Mouse (Mus musculus) activated CD4-positive, CD25-positive, alpha-beta regulatory T cell, adult 4 months (primary cell): ENCODE measurements around the gene Scaf4. TPM values are rescaled to one million over a fixed set of nuclear protein-coding genes. Genes with fewer than 3 reads are reported as not detected.

Source experiments
- ATAC-seq: one replicate; pipeline ENCODE4 v1.8.0; 2017
- polyA plus RNA-seq, 2 experiments: library from polyadenylated mRNA; unstranded; fragments of 100-300 nt; shearing (Covaris generic); gene quantifications; one replicate each; pipeline ENCODE4 v1.2.1; 2017

Gene Scaf4
- polyA plus RNA-seq = 1 to 10 TPM; 8.4 to 10.0 TPM

DNA sequence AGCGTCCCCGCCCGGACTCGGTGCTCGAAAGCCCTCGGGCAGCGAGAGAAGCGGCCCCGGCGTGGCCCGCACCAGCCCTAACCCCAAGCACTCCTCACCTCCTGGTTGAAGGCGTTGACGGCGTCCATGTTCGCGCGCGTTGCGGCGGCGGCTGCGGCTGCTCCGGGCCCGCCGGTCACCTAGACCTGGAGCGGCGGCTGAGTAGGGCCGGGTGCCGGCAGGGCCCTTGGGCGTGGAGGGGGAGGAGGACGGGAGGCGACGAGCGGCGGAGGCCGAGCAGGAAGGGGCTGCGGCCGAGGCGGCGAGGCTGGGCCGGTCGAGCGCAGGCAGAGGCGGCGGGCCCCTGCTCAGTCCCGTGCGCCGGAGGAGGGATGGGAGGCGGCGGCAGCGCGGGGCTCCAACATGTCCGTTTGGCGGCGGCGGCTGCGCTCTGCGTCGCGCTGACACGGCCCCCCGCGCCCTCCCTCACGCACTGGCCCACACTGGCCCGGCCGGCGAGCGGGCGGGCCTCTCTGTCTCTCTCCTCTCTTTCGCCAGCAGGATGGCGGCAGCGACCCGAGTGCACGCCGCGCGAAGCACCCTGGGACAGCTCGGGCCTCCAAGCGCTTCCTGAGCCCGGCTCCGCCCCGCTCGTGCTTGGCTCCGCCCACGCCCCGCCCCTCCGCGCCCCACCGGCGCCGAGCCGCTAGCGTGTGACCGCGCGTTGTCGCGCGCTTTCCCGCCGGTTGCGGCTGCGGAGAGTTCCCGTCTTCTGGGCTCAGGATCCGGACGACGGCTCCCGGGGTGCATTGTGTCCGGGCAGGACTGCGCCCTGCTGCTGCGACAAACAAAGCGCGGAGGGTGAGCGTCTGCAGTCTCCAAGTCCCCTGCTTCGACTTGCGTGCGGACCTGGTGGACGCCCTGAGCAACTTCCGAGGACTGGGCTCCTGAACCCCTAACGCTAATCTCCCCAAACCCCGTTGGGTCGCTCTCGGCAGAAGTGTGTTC lies at the start of gene Scaf4:
Gene Scaf4, minus strand, starts transcription at position 599 of the 987 bp plus-strand sequence.
- ATAC-seq = peak; percentile 88

DNA sequence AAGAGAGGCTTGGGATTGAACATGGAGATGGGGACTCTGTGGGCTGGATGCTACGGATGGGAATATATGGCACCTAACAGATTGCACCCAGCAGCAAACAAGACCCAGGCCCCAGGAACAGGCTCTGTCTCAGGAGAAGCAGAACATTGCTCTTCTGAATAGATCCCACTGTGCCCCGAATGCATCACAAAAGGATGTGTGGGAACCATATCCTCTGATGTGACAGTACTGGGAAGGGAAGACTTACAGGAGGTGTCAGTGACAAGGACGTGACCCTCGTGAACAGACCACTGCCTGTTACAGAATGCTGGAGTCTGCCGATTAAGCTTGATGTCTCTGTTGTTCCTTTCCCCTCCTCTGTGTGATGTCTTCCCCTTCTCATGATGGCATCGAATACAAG lies 48.2 kb upstream of the Scaf4 start:
- ATAC-seq = no peak

DNA sequence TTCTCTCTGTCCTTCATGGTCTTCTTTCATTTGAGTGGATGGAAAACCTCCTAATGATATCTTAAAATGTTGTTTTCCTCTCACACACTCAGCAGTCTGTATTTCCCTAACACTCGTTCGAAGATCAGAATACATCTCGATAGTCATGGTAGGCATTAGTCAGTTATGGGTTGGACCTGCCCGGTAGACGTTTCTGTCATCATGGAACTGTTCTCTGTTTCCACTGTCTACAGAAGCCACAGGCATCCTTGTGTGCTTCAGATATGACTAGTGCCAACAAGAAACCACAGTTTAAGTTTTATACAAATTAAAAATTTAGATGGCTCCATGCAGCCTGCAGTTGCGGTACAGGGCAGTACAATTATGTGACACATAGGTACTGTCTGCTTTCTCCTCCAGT lies 46.7 kb upstream of the Scaf4 start:
- peak; percentile 83 for ATAC-seq

DNA sequence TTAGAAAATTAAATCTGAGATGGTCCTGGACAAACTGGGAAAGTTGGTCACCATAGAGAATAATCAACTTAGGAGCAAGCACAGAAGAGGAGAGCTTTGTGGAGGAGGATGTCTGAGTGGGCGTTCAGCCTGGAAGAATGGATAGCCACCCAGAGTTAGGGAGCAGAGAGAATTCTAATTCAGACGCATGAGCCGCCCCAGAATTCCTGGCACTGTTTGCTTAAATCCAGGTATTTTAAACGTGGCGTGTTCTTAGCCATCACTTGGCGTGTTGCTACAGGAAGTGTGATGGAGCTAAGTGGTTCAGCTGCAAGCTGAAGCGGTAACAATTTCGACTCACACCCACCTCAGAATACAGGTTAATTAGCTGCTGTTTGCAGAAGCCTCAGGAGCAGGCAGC lies 45.2 kb upstream of the Scaf4 start:
- ATAC-seq = no peak

DNA sequence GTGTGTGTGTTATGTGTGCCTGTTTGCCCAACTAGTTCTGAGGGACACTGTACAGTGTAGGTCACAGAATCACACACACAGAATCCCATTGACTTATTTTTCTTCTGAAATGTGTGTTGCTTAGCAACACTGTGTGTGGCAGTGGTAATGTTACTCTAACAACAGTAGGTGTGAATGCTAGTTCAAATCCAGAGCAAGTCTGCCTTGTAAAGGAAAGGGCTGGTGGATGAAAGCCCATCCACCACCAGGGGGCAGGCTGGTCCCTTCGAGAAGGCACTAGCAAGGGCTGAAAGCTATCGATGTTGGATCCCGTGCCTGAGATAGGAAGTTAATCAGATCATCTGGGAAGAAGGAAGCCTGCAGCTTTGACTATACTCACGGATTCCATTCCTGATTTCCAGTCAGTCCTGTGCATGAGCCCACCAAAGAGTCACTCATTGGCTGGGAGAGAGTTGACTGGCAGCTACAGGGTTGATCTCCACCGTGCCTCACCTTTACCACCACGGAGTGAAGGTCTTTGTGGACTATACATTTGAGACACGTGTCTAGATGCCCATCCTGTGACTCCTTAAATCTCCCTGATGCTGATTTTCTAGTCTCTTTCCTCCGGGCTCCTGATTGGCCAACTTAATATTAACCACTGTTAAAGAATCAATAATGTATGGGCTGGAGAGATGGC lies 38.7 kb upstream of the Scaf4 start:
- ATAC-seq = peak; percentile 82

DNA sequence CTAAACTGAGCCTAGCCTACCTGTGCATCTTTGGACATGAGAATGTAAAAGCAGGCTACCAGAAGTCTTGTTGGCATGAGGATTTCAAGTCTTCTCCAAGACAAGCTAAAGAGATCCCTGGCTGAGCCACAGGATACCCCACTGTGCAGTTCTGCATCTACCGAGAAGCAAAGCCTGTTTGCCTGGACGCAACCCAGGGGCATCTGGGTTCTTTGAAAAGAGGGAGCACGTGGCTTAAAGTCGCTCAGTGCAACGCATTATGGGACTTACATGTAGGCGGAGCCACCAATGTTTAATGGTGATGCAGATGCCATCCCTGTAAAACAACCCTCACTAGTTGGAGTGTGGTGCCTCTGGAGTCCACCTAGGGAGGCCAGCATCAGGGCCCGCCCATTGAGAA lies 35.0 kb upstream of the Scaf4 start:
- no peak for ATAC-seq

DNA sequence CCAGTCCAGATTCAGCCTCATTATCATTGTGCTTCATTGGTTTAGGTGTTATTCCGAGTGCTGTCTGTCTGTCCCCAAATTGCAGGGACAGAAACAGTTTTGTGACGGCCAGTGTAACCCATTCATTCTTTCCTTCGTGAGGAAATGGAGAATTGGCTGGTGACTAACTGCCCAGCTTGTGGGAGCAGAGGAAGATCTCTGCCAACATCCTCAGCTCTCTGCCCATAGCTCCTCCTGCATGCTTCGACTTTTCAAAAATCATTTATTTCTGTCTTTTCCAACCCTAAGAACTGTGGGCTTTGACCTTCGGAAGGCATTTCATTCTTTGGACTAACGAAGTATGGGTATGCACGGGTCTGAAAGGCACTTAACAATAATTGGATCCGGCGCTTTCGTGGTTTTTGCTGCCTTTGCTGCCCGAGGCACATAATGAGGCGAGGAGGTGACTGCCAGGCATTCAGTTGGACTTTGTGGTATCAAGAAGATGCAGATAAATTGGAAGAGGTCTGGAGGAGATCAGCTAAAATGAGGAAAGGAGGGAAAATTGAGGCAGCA lies 34.1 kb upstream of the Scaf4 start:
- no peak for ATAC-seq

DNA sequence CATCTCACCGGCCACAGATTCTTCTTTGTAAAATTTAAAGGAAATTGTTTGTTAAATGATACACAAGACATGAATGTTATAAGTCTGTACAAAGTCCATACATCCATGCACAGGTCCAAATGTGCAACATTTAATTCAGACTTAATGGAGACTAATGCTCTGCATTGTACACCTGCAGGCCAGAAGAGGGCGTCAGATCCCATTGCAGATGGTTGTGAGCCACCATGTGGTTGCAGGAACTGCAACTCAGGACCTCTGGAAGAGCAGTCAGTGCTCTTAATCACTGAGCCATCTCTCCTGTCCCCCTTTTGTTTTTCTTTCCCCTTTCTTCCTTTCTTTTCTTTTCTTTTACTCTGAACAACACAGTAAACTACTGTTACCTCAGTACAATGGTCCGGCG lies 33.5 kb upstream of the Scaf4 start:
- ATAC-seq = no peak

DNA sequence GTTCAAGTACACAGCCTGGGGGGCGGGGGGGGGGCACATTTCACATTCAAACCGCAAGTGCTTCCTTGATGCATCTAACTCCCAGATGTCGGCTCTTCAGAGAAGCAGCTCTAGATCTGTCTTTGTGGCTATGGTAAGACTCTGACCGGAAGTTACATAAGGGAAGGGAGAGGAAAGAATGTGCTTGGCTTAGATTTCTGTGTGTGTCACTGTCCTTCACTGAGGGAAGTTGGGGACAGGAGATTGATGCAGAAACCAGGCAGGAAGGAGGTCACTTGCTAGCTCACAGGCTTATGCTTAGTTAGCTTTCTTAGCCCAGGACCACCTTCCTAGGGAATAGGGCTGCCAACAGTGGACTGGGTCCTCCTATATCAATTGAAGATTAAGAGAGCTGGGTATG lies 31.6 kb upstream of the Scaf4 start:
- ATAC-seq = no peak

DNA sequence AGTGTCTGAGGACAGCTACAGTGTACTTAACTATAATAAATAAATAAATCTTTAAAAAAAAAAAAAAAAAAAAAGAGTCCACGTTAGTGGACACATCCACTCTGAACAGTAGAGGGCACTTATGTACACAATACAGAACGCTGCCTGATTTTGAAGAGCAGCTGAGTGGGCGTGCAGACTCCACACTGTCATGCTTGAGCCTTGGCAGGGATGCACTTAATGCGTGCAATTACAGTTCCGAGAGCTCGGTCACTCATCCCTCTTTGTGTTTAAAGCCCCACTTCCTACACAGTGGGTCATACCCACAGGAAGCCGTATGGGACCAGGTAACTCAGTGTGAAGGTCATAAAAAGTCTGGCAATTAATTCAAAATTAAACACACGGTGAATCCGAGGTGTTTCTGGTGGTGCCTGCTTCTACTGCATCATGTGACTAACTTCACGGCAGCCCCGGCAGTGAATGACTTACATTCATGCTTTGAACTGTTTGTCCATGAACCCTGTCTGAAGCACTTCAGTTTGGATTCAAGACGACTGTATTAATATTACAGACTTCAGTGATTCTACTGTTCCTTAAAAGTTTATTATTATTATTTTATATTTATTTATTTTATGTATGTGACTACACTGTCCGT lies 28.3 kb upstream of the Scaf4 start:
- ATAC-seq = no peak

DNA sequence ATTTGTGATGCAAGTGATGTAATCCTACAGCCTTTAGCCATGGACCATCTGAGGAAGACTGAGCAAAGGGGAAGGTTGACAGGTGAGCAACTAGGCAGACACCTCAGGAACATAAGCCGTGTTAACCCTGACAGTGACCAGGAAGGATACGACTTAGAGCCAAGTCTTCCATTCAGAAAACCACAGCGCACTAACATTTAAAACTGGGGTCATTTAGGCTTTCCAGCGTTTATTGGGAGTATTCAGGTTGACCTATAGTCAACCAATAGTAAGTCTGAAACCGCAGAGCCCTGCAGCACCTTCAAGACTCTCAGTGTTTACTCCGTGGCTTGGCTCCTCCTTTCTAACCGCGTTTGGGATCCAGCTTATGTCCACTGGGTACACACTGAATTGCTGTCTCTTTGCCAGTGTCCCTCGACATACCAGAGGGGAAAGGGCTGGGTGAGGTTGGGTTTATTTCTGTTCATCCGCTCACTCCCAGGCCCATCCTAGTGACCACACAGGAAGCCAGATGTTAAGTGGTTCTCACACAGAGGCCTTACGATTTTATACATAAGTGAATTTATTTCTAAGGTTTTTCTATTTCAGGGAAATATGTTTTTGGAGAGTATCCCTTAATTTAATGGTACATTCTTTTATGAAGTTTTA lies 26.3 kb upstream of the Scaf4 start:
- no peak for ATAC-seq

DNA sequence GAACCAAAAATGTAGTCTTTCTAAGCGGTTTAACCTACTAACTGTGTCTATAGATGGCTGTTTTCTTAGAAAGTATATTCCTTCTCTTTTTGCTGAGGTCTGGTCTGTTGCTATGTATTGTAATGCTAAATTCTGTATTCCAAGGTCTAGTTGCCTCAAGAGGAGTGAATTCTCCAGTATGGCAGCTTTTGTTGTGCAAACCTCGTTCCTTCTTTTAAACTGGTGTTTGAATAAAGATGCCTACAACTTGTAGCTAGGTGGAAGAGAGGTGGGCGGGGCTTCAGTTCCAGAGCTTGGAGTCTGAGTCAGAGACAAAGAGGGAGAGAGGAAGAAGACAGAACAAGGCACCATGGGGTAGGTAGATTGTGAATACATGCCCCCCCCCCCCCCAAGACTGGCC lies 25.5 kb upstream of the Scaf4 start:
- no peak for ATAC-seq

DNA sequence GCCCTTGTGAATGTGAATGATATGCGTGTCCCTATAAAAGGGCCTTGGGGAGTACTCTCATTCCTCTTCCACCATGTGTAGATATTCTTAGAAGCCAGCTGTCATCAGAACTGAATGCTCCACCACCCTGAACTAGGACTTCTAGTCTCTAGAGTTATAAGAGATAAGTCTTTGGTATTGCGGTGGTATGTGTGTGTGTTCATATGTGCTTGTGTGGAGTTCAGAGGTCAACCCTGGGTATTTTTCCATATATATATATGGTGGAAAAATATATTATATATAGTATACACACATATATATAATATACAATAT lies 19.6 kb upstream of the Scaf4 start:
- ATAC-seq = no peak

DNA sequence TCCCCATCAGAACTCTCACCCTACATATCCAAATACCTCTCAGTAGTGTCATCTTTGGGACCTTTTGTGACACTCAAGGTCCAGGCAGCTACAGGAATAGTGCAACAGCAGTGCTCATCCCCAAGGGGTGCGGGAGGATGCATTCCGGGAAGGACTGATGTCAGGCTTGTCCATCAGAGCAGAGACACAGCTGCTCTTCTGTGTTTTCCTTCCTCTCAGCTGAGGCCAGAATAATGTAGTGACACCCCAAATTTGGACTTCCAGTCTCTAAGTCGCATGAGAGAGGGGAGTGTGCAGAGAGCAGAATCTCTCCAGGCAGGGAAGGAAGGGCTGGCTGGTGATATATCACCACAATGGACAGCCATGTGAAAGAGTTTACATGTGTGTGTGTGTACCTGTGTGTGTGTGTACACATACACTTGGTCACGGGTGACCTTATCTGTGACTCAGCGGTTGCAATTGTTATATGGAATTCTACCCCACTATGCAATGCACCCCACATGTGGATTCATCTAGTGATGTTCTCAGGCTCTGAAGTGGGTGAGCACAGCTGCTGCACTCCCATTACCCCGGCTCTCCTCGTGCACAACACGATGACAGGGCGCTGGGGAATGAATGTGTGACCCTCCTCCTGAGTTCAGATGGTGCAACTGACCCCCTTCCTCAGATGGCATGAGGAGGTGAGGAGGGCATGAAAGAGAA lies 19.1 kb upstream of the Scaf4 start:
- ATAC-seq = no peak

DNA sequence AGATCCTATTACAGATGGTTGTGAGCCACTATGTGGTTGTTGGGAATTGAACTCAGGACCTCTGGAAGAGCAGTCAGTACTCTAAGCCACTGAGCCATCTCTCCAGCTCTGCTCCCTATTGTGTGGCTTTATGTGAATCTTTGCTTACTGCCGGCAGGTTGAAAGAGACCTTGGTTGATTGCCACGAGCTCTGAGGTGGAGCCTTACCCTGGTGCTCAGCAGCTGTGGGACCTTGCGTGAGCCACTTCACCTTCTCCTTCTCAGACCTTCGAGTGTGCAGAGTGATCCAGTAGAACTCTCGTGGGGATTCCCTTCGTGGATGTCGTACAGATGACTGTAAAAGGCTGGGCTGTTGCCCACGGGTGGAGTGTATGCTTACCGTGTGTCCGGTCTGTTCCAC lies 17.4 kb upstream of the Scaf4 start:
- ATAC-seq = no peak

DNA sequence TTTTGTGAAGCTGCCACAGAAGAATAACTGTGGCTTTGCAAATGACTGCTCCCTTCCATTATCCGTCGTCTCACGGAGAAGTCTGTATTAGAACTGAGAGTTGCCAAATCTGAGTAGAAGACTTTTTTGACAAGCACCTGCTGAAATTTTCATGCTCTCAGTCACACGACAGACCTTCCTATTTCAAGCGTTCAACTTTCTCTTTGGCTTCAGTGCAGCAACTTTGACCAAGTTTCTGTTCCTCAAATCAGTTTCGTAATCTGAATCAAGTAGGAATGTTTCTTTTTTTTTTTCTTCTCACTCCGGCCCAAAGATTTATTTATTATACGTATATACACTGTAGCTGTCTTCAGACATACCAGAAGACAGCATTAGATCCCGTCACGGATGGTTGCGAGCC lies 16.6 kb upstream of the Scaf4 start:
- ATAC-seq = no peak

DNA sequence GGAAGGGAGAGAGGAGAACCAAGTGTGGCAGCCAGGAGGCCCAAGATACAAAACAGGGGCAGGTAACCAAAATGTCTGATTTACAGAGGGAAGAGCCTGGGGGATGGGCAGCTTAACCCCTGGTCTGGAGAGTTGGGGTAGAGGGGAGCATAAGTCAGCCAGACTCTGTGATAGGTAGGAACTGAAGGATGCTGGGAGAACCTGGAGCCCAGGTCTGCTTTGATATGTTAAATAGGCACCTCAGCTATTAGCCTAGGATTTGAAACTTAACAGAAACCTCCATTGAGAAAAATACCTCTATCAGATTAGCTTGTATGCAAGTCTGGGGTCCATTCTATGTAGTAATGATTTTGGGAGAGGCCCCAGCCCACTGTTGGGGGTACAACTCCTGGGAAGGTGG lies 15.3 kb upstream of the Scaf4 start:
- no peak for ATAC-seq

DNA sequence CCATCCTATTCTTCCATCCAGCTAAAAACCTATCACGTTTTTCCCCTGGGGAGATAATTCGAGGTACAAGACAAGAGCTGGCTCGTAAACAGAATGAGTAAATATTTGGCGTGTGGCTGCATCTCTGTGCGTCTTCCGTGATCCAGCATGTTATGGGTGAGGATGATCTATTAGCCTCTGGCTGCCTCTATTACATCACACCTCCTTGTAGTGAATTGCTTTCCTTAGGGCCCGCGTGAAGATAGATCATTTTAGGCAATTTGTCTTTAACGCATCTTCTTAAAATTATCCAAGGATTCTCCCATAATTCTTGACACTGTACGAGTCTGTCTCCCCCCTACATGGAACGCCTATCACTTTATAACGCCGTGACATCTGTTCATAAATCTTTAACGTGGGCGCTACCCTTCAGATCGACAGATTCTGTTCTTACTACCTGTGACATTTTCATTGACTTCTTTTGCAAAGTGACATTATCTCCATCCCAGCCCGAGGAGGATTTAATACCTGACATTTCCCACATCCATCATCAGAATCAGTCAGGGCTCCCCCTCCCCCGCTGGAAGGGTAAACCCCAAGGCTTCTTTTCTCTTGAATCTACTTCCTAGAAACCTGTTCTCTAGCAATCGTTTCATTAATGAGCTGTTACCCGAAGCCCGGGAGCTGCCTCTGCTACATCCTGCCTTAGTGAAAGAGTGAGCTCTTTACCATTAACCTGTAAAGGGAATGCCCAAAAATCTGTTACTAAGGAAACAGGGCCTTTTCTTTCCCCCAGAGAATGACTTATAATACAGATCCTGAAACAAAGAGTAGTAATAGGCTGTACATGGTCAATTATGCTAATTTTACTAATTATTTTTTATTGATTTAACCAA lies 14.4 kb upstream of the Scaf4 start:
- ATAC-seq = peak; percentile 23

DNA sequence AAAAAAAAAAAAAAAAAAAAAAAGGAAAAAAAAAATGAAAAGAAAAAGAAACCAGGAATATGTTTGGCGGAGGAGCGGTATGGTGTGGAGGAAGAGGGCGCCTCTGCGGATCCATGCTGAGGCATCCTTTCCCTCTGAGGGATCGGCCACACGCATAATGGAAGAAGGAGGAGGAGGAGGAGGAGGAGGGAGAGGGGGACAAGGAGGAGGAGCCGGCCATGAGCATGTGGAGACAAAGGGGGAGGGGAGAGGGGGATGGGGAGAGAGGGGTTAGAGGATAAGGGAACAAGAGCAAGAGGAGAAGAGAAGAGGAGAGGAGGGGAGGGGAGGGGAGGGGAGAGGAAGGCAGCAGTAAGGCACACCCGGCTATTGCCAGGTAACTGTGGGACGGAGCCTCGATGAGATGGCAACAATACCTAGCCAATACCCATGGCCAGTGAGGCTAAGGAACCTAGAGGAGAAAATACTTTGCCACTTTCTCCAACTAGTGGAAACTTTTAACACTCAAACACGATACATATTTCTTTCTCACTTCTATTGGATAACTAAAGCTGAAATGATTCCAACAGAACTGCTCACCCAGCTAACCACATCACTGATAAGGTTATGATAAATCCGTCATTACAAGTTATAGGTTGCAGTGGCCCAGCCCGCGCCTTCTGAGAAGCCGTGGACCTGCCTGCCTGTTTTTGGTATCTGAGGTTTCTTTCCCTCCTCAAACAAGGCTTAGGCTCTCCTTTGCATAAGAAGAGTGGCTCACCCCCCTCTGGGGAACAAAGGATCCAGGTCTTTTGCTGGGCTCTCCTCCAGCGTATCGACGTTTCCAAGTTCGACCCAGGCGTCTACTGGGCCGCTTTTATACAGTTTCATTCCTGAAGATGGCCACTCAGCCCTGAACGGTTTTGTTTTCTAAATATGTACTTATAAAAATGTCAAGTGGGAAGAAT lies 13.4 kb upstream of the Scaf4 start:
- ATAC-seq = no peak

DNA sequence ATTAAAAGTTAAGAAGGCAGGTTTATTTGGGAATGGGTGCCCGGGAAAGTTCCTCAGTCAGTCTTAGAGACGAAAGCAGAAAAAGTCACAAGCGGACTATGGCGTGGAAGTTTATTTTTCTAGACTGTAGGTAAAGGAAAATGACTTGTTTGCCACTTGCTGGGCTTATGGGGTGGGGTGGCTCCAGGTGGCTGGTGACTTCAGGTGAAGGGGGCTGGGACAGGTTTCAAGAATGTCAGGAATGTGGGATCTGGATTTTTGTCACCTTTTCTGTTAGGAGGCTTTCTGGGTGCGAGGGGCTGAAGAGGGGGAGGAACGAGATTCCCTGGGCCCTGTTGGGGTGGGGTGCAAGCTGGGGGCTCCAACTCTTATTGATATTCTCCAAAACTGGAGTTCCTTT lies 7.4 kb upstream of the Scaf4 start:
- no peak for ATAC-seq
